Mouse (Mus musculus): ENCODE data around the gene Myb. TPM values are rescaled to one million over a fixed set of nuclear protein-coding genes. Genes with fewer than 3 reads are reported as not detected.
A peak's percentile ranks its signal among the peaks of the same experiment; 100 is the strongest.

Myb gene
- under 1 TPM in 1 of 2 experiments, not detected in 1; 0.14 TPM for total RNA-seq (2021)
- long read RNA-seq, experiment 1: 0 reads
- long read RNA-seq, experiment 2: 0 reads

DNA sequence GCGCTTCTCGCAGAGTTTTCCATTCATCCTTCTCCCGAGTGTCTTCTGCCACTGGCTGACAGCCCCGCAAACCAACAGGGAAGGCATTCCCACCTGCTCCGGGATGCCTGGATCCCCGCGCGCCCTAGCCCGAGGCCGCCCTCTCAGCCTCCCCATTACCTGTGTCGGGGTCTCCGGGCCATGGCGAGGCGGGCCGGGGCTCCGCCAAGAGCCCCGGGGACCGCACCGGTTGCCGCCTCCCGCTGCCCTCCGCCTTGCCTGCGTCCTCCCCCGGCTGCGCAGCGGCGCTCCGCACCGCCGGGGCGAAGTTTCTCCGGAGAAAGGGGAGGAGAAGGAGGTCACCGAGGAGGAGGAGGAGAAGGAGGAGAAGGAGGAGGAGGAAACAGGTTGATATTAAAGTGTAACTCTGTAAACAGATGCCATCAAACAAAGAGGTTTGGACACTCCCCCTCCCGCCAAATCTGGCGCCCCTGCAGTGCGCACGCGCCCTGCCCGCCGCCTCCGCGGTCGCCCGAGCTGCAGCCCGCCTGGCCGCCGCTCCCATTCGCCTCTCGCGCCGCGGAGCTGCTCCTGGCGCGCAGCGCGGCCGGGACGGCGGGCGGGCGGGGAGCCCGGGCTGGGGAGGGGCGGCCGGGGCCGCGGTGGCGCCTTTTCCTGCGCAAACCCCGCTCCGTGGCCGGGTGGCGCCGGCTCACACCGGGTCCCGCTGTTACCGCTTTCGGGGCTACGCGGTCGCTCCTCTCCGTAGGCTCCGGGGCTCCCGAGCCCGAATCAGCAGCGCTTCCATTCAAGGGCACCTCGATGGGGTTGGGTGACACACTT is at the start of gene Myb:
TSS of gene Myb (minus strand) at position 448 of the 822 bp plus-strand sequence.
- no peak for DNase-seq (ENCODE audit: low spot score)

DNA sequence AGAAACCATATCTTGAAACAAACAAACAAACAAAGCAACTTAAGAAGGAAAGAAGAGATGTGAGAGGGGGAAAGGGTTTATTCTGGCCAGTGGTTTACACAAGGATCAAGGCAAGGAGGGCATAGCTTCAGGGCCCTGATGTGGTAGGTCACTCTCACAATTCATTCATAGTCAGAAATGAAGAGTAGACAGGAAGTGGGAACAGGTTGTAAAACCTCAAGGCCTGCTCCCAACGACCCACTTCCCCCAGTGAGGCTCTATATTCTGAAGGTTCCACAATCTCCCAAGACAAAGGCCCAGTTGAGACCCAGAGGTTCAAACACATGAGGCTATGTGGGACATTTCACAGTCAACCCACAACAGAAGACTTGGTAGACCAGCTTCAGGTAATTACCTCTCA is 46.6 kb upstream of the Myb start:
- no peak for DNase-seq (ENCODE audit: low spot score)

DNA sequence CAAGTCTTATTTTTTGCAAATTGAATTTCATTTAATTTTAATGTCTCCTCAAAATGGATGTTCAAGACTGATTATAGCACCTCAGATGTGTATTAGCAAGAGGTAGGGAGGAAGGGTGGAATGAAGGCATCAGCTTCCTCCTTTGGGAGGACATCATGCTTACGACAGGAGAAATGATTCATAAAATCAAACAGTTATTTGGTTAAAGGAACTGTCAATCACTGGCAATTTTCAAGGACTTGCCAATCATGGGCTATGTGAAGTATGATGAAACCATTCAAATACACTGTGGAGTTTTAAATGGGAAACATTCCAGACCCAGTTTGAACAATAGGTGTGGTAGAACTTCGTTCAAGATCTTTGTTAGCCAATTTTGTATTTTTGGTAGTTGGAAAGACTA is 45.4 kb upstream of the Myb start:
- no peak for DNase-seq (ENCODE audit: low spot score)

DNA sequence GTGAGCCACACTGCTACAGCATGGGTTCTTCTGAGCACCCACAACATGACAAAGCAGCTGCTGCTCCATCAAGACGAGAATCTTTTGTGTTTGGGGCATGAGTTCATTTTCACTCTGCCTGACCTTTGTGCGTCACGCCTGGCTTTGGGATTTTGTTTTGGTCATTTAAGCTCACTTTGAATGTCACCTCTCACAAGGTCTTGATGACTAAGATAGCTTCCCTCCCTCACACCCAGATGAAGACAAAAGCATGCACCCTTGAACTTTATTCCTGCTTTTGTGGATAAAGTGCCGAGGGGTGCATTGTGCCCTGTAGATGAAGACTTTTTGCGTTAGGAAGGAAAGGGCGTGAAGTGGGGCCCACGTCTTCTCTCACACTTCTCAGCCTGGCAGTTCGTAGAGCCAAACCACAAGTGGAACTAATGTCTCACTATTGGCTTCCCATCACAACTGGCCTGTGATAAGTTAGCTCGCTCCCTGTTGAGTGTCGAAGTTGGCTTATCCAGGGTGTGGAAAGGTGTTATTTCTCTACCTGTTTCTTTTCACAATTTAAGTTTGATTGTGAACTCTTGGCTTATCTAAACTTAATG is 43.8 kb upstream of the Myb start:
- DNase-seq (ENCODE audit: low spot score): no peak

DNA sequence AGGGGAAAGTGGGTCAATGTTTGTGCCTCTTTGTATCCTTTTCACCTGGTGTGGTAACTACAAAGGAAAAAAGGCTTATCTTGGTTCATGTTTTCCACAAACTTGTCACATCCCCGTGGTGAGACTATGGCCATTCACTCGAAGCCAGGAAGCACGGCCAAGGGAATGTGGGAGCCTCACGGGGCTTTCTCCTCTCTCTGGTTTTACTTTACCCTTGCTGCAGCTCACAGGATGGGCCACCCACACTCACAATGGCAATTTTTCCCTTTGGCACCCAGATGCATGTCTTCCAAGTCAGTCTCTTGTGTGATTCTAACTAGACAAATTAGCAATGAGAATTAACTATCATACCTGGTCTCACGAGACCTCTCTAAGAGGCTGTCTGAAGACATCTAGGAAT is 43.1 kb upstream of the Myb start:
- DNase-seq (ENCODE audit: low spot score): no peak

DNA sequence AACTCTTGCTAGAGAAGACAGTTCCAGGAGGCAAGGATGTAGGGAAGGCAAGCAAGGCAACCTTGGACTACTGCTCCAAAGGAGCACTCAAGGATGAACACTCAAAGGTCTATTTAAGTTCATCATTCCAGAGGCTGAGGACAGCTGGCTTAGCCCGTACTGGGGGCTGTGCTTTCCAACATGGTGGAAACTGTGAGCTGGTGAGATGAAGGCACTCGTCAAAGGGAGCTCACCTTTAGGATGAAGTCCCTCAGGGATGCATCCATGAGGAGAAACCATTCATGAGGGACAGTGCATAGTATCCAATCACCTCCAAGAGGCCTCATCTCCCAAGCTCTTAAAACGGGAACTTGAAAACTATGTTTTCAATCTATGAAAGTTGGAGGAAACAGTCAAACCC is 42.7 kb upstream of the Myb start:
- DNase-seq (ENCODE audit: low spot score): no peak

DNA sequence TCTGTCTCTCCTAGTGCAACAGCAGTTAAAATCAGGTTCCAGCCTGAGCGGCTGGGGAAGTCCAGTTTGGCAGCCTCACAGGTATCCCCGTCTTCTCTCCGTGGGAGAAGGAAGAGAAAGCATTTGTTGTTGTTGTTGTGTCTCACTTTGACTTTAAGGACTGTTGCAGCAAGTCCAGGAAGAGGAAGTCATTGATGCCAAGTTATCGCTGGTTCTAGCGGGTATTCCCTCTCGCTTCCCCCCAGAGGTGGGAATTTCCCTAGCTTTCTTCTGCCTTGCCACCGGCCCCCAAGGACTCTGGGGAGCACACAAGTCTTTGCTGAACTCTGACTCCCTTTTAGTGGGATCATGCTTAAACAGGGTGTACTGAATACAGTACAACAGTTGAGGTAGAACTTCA is 40.0 kb upstream of the Myb start:
- no peak for DNase-seq (ENCODE audit: low spot score)

DNA sequence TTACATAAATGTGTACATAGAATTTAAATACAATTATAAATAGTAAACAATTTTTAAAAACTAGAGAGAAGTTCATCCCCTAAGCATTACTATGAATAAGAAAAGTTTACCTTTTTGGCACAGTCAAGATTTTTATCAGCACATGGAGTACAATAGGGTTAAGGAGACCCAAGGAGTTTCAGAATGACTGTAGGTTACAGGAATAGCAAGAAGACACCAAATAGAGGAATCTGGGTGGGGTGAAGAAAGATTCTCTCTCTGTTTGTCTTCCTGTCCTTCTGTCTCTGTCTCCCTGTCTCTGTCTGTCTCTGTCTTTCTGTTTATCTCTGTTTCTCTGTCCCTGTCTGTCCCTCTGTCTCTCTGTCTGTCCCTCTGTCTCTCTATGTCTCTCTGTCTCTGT is 39.5 kb upstream of the Myb start:
- no peak for DNase-seq (ENCODE audit: low spot score)

DNA sequence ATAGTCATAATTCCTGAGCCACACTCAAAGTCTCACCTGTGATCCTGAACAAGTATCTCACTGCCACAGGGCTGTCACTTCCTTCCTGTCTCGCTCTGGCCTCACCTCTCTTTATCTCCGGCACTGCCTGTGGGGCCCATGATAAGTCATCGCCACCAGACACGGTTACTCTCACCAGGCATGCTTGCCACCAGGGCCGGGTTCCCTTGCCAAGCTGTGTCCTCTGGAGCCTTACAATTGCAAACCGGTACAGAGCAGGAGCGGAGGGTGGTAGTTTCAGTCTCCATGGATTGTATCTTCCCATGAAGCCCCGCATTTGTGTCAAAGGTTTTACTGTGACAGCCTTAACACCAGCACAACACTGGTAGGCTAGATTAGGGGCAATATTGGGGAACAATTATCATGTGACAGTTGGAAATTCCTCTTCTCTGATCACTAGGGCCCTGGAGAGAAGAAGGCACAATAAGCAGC is 35.9 kb upstream of the Myb start:
- no peak for DNase-seq (ENCODE audit: low spot score)

DNA sequence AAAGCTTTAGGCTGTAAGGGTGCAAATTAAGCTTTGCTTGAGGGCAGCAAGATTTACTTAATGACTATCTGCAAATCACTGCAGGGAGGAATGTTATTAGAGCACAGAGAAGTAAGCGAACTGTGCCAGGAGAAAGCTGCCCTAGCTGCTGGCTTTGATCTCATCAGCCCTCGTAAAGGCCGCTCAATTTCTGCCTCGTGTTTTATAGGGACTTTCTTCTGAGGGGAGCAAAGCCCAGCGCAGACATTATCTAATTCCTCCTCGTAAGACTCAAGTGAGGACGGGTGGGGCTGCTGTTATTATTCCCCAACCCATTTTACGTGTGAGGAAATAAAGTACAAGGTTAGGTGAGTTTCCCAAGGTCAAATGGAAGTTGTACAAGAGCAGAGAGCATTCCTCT is 34.8 kb upstream of the Myb start:
- no peak for DNase-seq (ENCODE audit: low spot score)

DNA sequence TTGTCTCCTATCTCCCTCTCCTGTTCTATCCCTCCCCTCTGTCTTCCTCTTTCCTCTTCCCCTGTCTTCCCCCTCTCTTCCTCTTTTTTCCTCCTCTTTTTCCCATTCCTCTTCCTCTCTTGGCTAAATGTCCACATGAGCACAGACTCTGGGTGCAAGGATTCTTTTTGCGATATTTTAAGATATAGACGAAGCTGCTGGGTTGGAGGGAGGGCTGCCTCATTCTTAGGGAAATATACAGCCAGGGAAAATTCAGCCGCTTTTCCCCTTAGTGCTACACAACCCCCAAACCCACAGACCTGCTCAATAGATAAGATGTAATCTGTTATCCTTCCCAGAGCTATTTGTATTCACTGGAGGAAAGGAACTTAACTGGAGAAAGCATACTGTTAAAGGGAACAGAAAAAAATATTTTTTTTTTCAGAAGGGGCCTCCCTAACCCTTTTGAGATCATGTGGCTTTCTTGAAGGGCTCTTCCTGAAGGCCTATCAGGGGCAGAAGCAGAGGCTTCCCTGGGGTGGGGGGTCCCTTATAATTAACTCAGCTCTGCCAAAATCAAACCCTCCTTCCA is 33.2 kb upstream of the Myb start:
- no peak for DNase-seq (ENCODE audit: low spot score)

DNA sequence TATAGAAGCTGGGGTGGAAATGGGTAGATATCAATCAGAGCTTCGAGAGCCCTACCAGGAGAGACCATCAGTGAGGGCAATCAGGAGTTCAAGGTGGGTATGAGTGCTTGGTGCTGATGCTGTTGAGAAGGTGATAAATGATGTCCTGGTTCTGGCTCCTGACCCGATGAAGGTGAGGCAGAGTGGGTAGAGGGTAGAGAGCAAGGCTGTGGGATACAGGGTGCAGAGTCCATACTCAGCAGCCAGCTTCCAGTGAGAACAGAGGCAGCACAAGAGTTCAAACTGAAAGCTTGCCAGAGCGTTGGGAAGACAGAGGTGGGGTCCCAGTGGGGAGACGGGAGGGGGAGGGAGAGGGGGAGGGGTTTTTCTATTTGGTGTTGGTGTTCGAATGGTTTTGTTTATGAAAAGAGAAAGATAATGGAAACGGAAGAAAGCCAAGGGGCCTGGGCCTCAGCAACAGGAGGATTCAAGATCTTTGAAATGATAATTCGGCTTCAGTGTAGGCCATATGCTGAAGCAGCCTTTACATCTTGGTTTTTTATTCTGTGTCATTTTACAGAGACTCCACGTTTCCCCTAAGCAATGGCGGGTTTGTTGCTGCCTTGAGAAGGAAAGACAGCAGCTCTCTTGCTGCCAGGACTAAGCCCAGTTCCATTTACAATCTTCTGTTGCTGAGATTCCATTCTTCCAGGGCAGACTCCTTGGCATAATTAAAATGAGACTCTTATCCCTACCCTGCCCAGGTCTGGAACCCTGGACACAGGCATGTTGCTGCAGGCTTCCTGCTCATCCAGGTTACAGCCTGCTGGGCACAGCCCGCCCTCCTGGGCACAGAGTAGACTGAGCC is 32.5 kb upstream of the Myb start:
- no peak for DNase-seq (ENCODE audit: low spot score)

DNA sequence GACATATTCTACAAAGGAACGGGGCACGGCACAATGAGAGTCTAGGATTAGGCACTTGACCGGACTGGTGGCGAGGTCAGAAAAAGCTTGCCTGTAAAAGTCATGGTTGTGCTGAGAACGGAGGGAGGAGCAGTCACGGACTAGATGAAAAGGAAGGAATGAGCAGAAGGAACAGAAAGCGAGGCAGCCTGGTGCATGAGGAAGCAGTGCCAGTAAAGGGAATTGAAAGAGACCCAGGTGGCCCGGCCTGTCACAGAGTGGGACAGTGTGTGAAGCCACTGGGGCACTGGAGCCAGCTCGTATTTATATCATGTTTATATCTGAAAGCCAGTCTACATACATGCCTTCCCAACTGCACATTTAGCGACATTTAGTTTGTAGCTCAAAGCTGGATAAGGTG is 31.7 kb upstream of the Myb start:
- DNase-seq (ENCODE audit: low spot score): no peak

DNA sequence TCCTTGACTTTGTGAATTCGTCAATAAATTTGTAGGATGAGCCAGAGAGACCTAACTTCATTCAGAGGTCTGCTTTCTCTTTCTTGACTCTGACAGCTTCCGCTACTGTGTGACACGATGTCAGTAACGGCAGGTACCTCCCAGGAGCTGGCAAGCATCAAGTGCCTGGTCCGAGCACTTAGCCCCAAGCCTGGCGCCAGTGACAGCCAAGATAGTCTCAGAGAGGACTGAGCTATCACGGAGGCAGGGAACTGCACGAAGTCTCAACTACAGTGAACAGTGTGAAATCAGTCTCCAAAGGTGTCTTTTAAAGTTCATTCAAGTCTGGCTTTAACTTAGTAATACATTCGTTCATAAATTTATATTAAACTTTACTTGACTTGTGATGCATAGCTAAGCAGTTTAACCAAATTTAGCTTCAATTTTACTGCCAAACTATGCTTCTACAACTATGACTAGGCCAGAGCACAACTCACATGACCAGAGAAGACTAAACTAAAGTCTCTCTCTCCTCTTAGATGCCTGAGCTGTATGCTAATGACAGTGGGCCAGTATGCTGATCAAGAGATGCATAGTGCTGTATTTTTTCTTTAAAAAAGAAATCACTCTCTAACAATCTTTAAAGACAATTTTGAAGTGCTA is 29.1 kb upstream of the Myb start:
- no peak for DNase-seq (ENCODE audit: low spot score)

DNA sequence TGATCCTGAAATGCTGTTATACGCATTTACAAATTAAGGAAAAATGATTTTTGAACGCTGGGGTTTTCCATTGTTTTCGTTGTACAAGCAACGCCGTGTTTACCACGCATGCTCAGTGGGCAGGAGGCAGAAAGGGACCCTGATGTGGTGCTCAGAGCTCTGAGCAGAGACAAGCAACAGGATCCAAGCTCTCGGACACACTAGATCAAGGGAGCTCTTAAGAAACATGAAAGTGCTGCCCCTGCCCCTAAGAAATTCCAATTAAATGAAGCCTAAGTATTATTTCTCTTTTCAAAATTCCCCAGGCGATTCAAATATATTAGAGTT is 28.5 kb upstream of the Myb start:
- DNase-seq (ENCODE audit: low spot score): no peak

DNA sequence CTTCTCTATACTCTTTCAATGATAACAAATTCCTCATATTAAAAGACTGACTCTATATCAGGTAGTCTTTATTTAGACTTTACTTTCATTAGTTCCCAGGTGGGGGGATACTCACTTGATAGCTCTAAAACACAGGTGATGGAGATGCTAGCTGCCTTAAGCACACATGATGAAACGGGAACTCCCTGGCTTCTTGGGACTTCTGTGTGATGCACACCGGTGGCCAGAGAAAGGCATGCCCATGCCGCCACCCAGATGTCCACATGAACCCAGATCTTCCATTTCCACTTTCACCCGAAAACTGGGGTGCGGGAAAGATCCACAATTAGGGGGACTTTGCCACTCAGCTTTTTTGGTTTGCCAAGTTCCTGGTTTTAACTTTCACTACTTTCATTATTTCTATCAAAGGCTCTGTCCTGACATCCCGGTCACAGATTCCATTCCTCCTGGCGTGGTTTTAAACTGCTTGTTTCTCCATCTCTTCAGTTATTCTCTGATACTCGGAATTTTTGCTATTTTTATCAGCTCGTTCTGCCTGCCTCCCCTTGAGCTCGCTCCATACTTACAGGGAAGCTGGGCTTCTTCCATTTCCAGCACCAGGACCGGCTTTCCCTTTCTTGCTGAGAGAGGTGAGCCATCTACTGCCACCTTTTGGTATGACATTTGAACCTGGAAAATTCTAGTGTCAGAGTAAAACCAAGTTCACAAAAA is 27.9 kb upstream of the Myb start:
- DNase-seq (ENCODE audit: low spot score): peak; percentile 36

DNA sequence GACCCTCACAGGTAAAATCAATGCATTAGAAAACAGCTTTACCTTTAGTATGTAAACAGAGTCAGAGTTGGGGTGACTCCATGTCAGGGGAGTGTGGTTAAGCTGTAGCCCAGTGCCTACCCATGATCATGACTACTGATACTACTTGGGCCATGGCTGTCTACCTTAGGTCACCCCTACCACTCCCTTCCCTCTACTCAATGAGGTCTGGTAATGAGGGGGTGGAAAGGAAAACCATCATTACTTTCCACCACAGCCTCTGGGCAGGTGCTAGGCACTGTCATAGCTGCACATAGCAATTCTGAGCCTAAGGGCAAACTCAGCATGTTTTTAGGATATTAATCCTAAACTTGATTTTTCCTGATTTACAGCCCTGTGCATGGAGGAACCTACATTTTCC is 27.1 kb upstream of the Myb start:
- no peak for DNase-seq (ENCODE audit: low spot score)

DNA sequence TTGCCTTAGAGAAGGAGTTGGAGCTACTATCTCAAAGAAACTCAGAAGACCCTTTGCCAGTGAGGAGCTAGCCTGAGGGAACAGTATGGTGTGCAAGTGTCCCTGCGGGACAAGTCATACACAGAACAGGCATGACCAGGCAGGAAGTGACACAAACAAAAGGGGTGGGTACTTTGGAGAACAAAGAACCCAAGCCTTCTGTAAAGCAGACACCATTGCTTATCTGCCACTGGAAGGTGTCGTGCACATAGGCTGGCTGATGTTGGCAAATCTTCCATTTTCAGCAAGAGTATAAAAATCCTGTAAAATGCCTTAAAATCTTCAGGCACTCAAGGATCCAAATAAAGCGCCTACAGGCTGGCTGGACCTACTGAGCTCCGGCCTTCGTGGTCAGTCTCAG is 25.9 kb upstream of the Myb start:
- no peak for DNase-seq (ENCODE audit: low spot score)

DNA sequence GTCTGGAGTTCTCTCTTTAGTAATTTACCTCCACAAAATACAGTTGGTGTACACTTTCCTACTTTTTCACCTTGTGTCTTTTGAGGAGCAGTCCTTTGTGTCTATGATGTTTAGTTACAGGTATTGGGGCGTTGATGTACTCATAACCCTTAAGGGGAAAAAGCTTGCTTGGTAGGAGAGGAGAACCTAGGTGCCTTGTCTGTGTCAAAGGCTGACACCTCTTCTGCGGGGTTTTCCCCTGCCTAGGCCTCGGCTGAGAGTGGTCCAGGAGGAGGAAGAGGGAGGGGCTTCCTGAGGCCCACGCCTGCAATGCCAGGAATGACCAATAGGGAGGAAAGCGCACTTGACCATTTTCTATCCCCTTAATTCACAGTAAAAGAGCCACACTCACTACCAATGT is 17.9 kb upstream of the Myb start:
- DNase-seq (ENCODE audit: low spot score): no peak

DNA sequence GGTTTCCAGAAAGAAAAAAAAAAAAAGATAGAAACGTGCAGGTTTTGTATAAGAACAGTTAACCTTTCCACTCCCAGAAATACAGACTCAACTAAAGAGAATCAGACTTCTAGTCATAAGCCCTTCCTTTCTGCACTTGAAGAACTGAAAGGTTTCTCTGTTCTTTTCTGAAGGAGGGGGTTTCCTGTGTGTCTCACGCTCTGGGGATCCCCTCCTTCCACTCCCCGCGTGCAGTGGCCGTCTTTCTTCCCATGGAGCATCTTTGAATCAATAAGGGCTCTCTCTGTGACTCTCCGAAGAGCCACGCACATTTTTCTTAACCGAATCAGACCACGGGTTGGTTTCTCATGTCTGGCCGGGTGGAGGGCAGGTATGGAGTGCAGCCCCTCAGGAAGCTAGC is 17.5 kb upstream of the Myb start:
- no peak for DNase-seq (ENCODE audit: low spot score)

DNA sequence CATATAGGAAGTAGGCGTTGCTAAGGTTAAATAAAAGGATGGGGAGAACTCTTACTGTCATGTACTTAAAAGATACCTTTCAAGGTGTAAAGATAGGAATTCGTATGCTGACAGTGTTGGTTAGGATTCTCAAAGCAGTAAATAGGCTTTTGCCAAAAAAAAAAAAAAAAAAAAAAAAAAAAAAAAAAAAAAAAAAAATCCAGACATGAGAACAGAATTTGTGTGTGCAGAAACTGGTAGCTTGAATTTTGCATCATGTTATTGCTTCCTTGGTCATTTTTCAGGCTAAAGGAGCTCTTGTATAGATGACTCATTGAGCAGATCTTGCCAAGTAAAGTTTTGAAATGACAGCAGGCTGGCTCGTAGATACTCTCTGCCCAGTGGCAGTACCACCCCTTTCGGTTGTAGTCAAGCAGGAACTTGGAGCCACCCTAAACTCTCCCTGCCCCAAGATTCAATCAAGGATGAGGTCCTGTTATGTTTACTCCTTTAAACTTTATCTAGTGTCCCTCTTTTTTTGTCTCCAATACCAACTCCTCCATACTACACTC is 11.9 kb upstream of the Myb start:
- DNase-seq (ENCODE audit: low spot score): no peak

Data from gastrocnemius, adult 18-20 months (tissue).